Mouse (Mus musculus): ENCODE data around the gene Cops4. TPM values are rescaled to one million over a fixed set of nuclear protein-coding genes. Genes with fewer than 3 reads are reported as not detected.

Cops4 gene
- polyA plus RNA-seq, 1 experiment from 2014 or later = 182 TPM

GRCm38 (mm10) chr5:100500458-100500961, 17.6 kb upstream of the Cops4 start, which contains the start of gene Lin54:
Gene Lin54 (minus strand): TSS chr5:100500639.
- Histone ChIP-seq H3K36me3 (no peaks in the 10 kb centered on the region), H3K9ac (peak within 1 kb of the TSS; percentile 42), H3K27me3 (no peaks in the 10 kb centered on the region), H3K4me3 (peak within 1 kb of the TSS; percentile 57), H3K9me3 (no peaks in the 10 kb centered on the region), H3K4me2 (peak within 1 kb of the TSS; percentile 95), H3K4me1 (peaks cover 25% of the 10 kb centered on the region), H3K27ac (peak within 1 kb of the TSS; percentile 67)
- 2% methylated on average over 59 of the region's 60 CpGs for WGBS
- ATAC-seq (ENCODE audit: insufficient number of reproducible peaks, low FRiP score, low TSS enrichment, low read depth) = peak; percentile 95

GRCm38 (mm10) chr5:100501267-100501666, 16.8 kb upstream of the Cops4 start:
- H3K4me1 ChIP-seq = peaks cover 25% of the 10 kb centered on the region
- H3K4me3 ChIP-seq = 0 out of 2 replicates have a peak overlapping the region, but pooled peaks have one; percentile 57
- no peak overlapping the region for H3K9ac ChIP-seq
- H3K27me3 ChIP-seq = no peaks in the 10 kb centered on the region
- no peaks in the 10 kb centered on the region for H3K9me3 ChIP-seq
- WGBS = 68% methylated on average over 4 of the region's 4 CpGs
- ATAC-seq (ENCODE audit: insufficient number of reproducible peaks, low FRiP score, low TSS enrichment, low read depth) = no peak
- H3K4me2 ChIP-seq = peak overlapping the region; percentile 56
- no peak overlapping the region for H3K27ac ChIP-seq
- no peaks in the 10 kb centered on the region for H3K36me3 ChIP-seq

- Histone ChIP-seq H3K9ac (no peak overlapping the region), H3K27ac (no peak overlapping the region), H3K4me2 (no peak overlapping the region), H3K27me3 (no peaks in the 10 kb centered on the region), H3K9me3 (no peaks in the 10 kb centered on the region), H3K36me3 (no peaks in the 10 kb centered on the region), H3K4me1 (no peaks in the 10 kb centered on the region), H3K4me3 (no peak overlapping the region)
- no peak for ATAC-seq (ENCODE audit: insufficient number of reproducible peaks, low FRiP score, low TSS enrichment, low read depth)
- WGBS = 67% methylated on average over 11 of the region's 11 CpGs
These were observed 8.9 kb upstream of the Cops4 start for GRCm38 (mm10) chr5:100509247-100509646.

GRCm38 (mm10) chr5:100512576-100512975, 5.5 kb upstream of the Cops4 start:
- H3K4me2 ChIP-seq = no peak overlapping the region
- ATAC-seq (ENCODE audit: insufficient number of reproducible peaks, low FRiP score, low TSS enrichment, low read depth) = no peak
- H3K9ac ChIP-seq = no peak overlapping the region
- no peak overlapping the region for H3K4me3 ChIP-seq
- no peaks in the 10 kb centered on the region for H3K27me3 ChIP-seq
- H3K36me3 ChIP-seq = no peaks in the 10 kb centered on the region
- H3K27ac ChIP-seq = no peak overlapping the region
- H3K4me1 ChIP-seq = peaks cover 1% of the 10 kb centered on the region
- no peaks in the 10 kb centered on the region for H3K9me3 ChIP-seq

GRCm38 (mm10) chr5:100519027-100519411, 910 bp downstream of the Cops4 start:
- no peaks in the 10 kb centered on the region for H3K9me3 ChIP-seq
- H3K36me3 ChIP-seq = peaks cover 3% of the 10 kb centered on the region; the same call in 1 of the 2 replicates
- 7% methylated on average over 5 of the region's 5 CpGs for WGBS
- peak overlapping the region; percentile 63 for H3K4me3 ChIP-seq
- peak overlapping the region; percentile 49 for H3K4me2 ChIP-seq
- H3K4me1 ChIP-seq = peaks cover 12% of the 10 kb centered on the region
- peak overlapping the region; percentile 67 for H3K9ac ChIP-seq
- no peak for ATAC-seq (ENCODE audit: insufficient number of reproducible peaks, low FRiP score, low TSS enrichment, low read depth)
- peak overlapping the region; percentile 87 for H3K27ac ChIP-seq
- no peaks in the 10 kb centered on the region for H3K27me3 ChIP-seq

GRCm38 (mm10) chr5:100520223-100520622, 2.1 kb downstream of the Cops4 start:
- ATAC-seq (ENCODE audit: insufficient number of reproducible peaks, low FRiP score, low TSS enrichment, low read depth) = no peak
- 85% methylated on average over 2 of the region's 2 CpGs for WGBS
- H3K27ac ChIP-seq = no peak overlapping the region
- H3K9me3 ChIP-seq = no peaks in the 10 kb centered on the region
- peak overlapping the region; percentile 14; the same call in 1 of the 2 replicates for H3K4me2 ChIP-seq
- H3K36me3 ChIP-seq = peaks cover 3% of the 10 kb centered on the region; the same call in 1 of the 2 replicates
- H3K9ac ChIP-seq = no peak overlapping the region
- H3K4me3 ChIP-seq = 0 out of 2 replicates have a peak overlapping the region, but pooled peaks have one; percentile 1
- H3K27me3 ChIP-seq = no peaks in the 10 kb centered on the region
- peaks cover 12% of the 10 kb centered on the region for H3K4me1 ChIP-seq

GRCm38 (mm10) chr5:100523331-100523730, 5.2 kb downstream of the Cops4 start:
- Histone ChIP-seq H3K9me3 (no peaks in the 10 kb centered on the region), H3K4me1 (peaks cover 9% of the 10 kb centered on the region), H3K27ac (no peak overlapping the region), H3K27me3 (no peaks in the 10 kb centered on the region), H3K9ac (no peak overlapping the region), H3K36me3 (peaks cover 10% of the 10 kb centered on the region), H3K4me3 (no peak overlapping the region), H3K4me2 (no peak overlapping the region)
- no peak for ATAC-seq (ENCODE audit: insufficient number of reproducible peaks, low FRiP score, low TSS enrichment, low read depth)
- 89% methylated on average over 1 of the region's 1 CpGs for WGBS

- ATAC-seq (ENCODE audit: insufficient number of reproducible peaks, low FRiP score, low TSS enrichment, low read depth) = no peak
- Histone ChIP-seq H3K4me2 (no peak overlapping the region), H3K9ac (no peak overlapping the region), H3K27ac (no peak overlapping the region), H3K27me3 (no peaks in the 10 kb centered on the region), H3K36me3 (peaks cover 25% of the 10 kb centered on the region), H3K4me1 (peaks cover 4% of the 10 kb centered on the region), H3K4me3 (no peak overlapping the region), H3K9me3 (no peaks in the 10 kb centered on the region)
- 95% methylated on average over 9 of the region's 9 CpGs for WGBS
These were observed 6.8 kb downstream of the Cops4 start for GRCm38 (mm10) chr5:100524921-100525320.

- no peak overlapping the region for H3K27ac ChIP-seq
- H3K4me3 ChIP-seq = no peak overlapping the region
- no peak overlapping the region for H3K4me2 ChIP-seq
- H3K9ac ChIP-seq = no peak overlapping the region
- no peaks in the 10 kb centered on the region for H3K27me3 ChIP-seq
- 64% methylated on average over 3 of the region's 3 CpGs for WGBS
- no peaks in the 10 kb centered on the region for H3K9me3 ChIP-seq
- no peaks in the 10 kb centered on the region for H3K4me1 ChIP-seq
- peaks cover 32% of the 10 kb centered on the region for H3K36me3 ChIP-seq
- no peak for ATAC-seq (ENCODE audit: insufficient number of reproducible peaks, low FRiP score, low TSS enrichment, low read depth)
These were observed 7.5 kb downstream of the Cops4 start for GRCm38 (mm10) chr5:100525620-100526019.

- no peak overlapping the region for H3K4me2 ChIP-seq
- H3K9ac ChIP-seq = no peak overlapping the region
- no peaks in the 10 kb centered on the region for H3K9me3 ChIP-seq
- H3K27ac ChIP-seq = no peak overlapping the region
- no peaks in the 10 kb centered on the region for H3K4me1 ChIP-seq
- H3K4me3 ChIP-seq = no peak overlapping the region
- no peaks in the 10 kb centered on the region for H3K27me3 ChIP-seq
- no peak for ATAC-seq (ENCODE audit: insufficient number of reproducible peaks, low FRiP score, low TSS enrichment, low read depth)
- H3K36me3 ChIP-seq = peaks cover 37% of the 10 kb centered on the region
- WGBS = 79% methylated on average over 7 of the region's 7 CpGs
These were observed 8.1 kb downstream of the Cops4 start for GRCm38 (mm10) chr5:100526164-100526563.

GRCm38 (mm10) chr5:100535826-100536225, 17.7 kb downstream of the Cops4 start:
- no peak for ATAC-seq (ENCODE audit: insufficient number of reproducible peaks, low FRiP score, low TSS enrichment, low read depth)
- 77% methylated on average over 7 of the region's 7 CpGs for WGBS

GRCm38 (mm10) chr5:100536638-100537037, 18.5 kb downstream of the Cops4 start:
- H3K4me1 ChIP-seq = no peaks in the 10 kb centered on the region
- H3K9me3 ChIP-seq = no peaks in the 10 kb centered on the region
- no peaks in the 10 kb centered on the region for H3K27me3 ChIP-seq
- 87% methylated on average over 3 of the region's 3 CpGs for WGBS
- H3K4me2 ChIP-seq = no peak overlapping the region
- H3K36me3 ChIP-seq = peaks cover 63% of the 10 kb centered on the region
- no peak for ATAC-seq (ENCODE audit: insufficient number of reproducible peaks, low FRiP score, low TSS enrichment, low read depth)
- no peak overlapping the region for H3K27ac ChIP-seq
- no peak overlapping the region for H3K4me3 ChIP-seq
- no peak overlapping the region for H3K9ac ChIP-seq

More at GRCm38 (mm10) chr5:100535826-100536225, 17.7 kb downstream of the Cops4 start:
- Histone ChIP-seq H3K9ac (no peak overlapping the region), H3K27ac (no peak overlapping the region), H3K4me2 (no peak overlapping the region), H3K36me3 (peaks cover 65% of the 10 kb centered on the region), H3K4me3 (no peak overlapping the region), H3K27me3 (no peaks in the 10 kb centered on the region), H3K9me3 (no peaks in the 10 kb centered on the region), H3K4me1 (no peaks in the 10 kb centered on the region)
